Mouse (Mus musculus) heart, embryonic 14.5 days (tissue): ENCODE measurements around the gene Dus1l. TPM values are rescaled to one million over a fixed set of nuclear protein-coding genes. Genes with fewer than 3 reads are reported as not detected.
A peak's percentile ranks its signal among the peaks of the same experiment; 100 is the strongest.

Source experiments
- ATAC-seq: fragments of 200-750 bp; cut with Nextera tagmentation; 2 replicates; pipeline ENCODE4 v1.8.0; 2017; ENCODE audit warnings: low read depth, moderate TSS enrichment; ENCODE audit not compliant: insufficient number of reproducible peaks, insufficient read depth, low FRiP score
- H3K27ac ChIP-seq, 2 experiments: fragments of 200-500 bp in 1 of 2; fragments of 300-500 bp in 1 of 2; sonication (generic) in 1 of 2; replicated peaks in 1 of 2; 2 replicates each; pipeline ENCODE4 v1.5.1; 2012 to 2014; ENCODE audit warnings: low read depth in 2 of 2, low read length in 2 of 2, control low read depth in 1 of 2, mild to moderate bottlenecking in 1 of 2, mixed read lengths in 1 of 2; ENCODE audit not compliant: control insufficient read depth in 1 of 2, insufficient read depth in 1 of 2
- H3K27me3 ChIP-seq: fragments of 300-500 bp; sonication (generic); 2 replicates; pipeline ENCODE4 v1.6.1; 2014; ENCODE audit warnings: mild to moderate bottlenecking, low read length, control low read depth; ENCODE audit not compliant: control insufficient read depth, insufficient read depth
- H3K36me3 ChIP-seq: fragments of 300-500 bp; sonication (generic); 2 replicates; pipeline ENCODE4 v1.6.1; 2014; ENCODE audit warnings: mild to moderate bottlenecking, control low read depth, low read length, mixed read lengths; ENCODE audit not compliant: control insufficient read depth, insufficient read depth
- H3K4me1 ChIP-seq, 2 experiments: fragments of 200-500 bp in 1 of 2; fragments of 300-500 bp in 1 of 2; sonication (generic) in 1 of 2; 2 replicates each; pipeline ENCODE4 v1.6.1; 2012 to 2014; ENCODE audit warnings: low read length in 2 of 2, control low read depth in 1 of 2, mixed read lengths in 1 of 2; ENCODE audit not compliant: control insufficient read depth in 2 of 2, insufficient read depth in 2 of 2
- H3K4me2 ChIP-seq: fragments of 300-500 bp; sonication (generic); 2 replicates; pipeline ENCODE4 v1.6.1; 2014; ENCODE audit warnings: mild to moderate bottlenecking, low read length
- H3K4me3 ChIP-seq, 2 experiments: fragments of 200-500 bp in 1 of 2; fragments of 300-500 bp in 1 of 2; sonication (generic) in 1 of 2; 2 replicates each; pipeline ENCODE4 v1.5.1; 2012 to 2014; ENCODE audit warnings: low read length in 2 of 2, mild to moderate bottlenecking in 2 of 2, control low read depth in 1 of 2, low read depth in 1 of 2, moderate library complexity in 1 of 2; ENCODE audit not compliant: control insufficient read depth in 1 of 2, insufficient read depth in 1 of 2
- H3K9ac ChIP-seq: fragments of 300-500 bp; sonication (generic); 2 replicates; pipeline ENCODE4 v1.6.1; 2014; ENCODE audit warnings: mild to moderate bottlenecking, low read length
- H3K9me3 ChIP-seq: fragments of 300-500 bp; sonication (generic); 2 replicates; pipeline ENCODE4 v1.6.1; 2016; ENCODE audit warnings: low read length, control low read depth; ENCODE audit not compliant: control insufficient read depth
- WGBS: fragments of 180-500 bp; shearing (Covaris S2); extraction: QIAGEN DNeasy Blood & Tissue Kit; methylation state at CpG from one replicate; pipeline ENCODE4 v1.1.7; 2014; 5-methylcytosine and 5-hydroxymethylcytosine counted together
- polyA plus RNA-seq: library from polyadenylated mRNA; unstranded; fragments of >200 nt; fragmentation: Nextera tagmentation; extraction: Ambion mirVana; gene quantifications from 2 replicates; pipeline ENCODE4 v1.2.1, GENCODE M21; 2014

Dus1l gene
- polyA plus RNA-seq, 1 experiment from 2014 or later: 44.5 TPM

DNA sequence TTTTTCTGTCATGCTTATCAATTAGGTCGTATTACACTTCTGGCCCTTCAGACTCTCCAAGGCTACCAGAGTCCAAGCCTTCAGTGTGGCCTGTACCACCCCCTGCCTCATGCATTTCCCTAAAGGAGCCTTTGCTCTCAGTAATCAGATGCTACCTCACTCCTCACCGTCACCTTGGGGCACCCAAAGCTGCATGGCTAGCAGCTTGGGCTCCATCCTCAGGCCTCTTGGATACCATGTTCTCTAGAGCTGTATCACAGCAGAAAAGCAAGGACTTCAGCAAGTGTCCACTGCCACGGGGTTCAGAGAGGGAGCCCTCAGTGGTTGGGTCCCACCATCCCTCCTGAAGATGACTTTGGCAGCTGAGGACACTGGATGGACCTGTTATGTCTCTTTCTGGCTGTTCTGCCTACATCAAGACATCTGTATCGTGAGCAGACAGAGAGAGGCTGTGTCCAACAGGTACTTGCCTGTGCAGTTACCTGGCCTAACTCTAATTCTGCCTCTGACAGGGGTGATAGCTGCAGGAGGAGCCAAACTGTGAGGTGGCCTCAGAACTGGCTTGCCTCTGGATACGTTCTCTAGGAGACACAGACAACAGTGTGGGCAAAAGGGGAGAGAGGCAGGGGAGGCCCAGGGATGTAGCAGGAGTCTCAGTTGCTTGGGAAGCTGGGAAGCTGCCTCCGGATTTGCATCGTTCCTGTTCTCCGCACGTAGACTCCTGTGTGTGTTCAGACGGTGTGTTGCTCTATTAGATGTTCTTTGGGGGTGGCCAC lies 33.7 kb upstream of the Dus1l start:
- Histone ChIP-seq H3K9ac (no peak overlapping the region), H3K9me3 (no peaks in the 10 kb centered on the region), H3K36me3 (no peaks in the 10 kb centered on the region), H3K4me1 (peaks cover 17 to 22% of the 10 kb centered on the region in 2 experiments), H3K4me3 (no peak overlapping the region), H3K27ac (no peak overlapping the region), H3K27me3 (no peaks in the 10 kb centered on the region), H3K4me2 (no peak overlapping the region)
- WGBS: 84% methylated on average over 10 of the region's 10 CpGs
- ATAC-seq: no peak

DNA sequence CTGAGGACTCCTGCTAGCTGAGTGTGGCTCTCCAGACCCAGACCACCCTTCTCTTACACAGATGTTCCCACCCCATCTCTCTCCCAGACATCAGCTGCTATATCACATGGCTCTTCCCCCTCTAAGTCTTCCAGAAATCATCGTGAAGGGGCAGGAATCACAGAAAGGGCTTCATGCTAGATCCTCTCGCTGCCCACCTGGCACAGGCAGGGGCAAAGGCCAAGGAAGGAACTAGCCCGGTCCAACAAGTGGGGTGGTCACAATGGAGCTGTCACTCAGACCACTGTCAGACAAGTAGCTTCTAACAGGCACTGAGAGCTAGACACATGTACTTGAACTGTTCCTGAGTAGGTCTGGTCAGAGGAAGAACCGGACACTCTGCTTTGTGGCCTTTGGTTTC lies 32.2 kb upstream of the Dus1l start:
- H3K27me3 ChIP-seq: no peaks in the 10 kb centered on the region
- no peaks in the 10 kb centered on the region for H3K36me3 ChIP-seq
- H3K9me3 ChIP-seq: no peaks in the 10 kb centered on the region
- peaks cover 11 to 12% of the 10 kb centered on the region in 2 experiments for H3K4me1 ChIP-seq
- no peak overlapping the region for H3K4me2 ChIP-seq
- ATAC-seq: no peak
- WGBS: 68% methylated on average over 4 of the region's 4 CpGs
- no peak overlapping the region for H3K4me3 ChIP-seq
- H3K27ac ChIP-seq: no peak overlapping the region
- H3K9ac ChIP-seq: no peak overlapping the region

DNA sequence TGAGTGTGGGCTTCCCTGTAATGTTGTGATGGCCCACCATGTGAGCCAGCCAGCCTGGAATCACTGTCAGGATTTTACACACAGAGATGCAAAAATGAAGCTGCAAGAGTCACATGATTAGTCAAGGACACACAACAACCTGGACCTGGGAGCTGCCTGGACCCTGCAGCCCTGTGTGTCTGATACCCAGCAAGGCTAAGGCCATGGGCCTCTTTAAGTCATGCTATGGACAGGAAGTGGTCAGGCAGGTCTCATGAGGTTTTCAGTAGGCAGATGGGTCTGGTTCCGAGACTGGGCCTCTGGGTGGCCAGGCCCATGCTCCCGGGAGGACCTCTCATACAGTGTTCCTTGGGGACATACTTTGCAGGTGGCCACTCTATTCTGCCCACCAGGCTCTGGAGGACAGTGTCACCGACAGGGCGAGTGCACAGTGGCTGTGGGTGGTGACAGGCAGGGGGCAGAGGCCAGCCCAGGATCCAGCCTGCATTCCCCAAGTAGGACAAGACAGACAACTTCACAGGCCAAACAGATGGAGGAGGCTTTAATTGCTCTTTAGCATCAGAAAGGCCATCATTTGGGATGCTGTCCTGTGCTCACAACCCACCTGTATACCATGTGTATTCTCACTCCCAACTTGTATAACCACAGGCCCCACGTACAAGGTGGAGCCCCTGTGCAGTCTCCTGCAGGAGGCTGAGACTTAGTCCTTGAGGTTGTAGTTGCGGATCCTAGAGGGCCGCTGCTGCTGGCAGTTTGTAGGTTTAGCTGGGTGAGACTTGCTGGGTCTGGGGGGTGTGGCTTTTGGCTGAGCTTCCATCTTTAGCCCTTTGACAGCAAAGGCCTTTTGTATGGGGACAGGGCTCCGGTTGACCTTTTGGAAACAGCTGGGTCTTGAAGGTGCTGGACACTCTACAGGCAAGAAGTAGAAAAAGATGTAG lies 30.1 kb upstream of the Dus1l start:
- H3K36me3 ChIP-seq: peaks cover 8% of the 10 kb centered on the region; the same call in 1 of the 2 replicates
- WGBS: 83% methylated on average over 8 of the region's 8 CpGs
- H3K9ac ChIP-seq: no peak overlapping the region
- no peak overlapping the region for H3K4me3 ChIP-seq
- H3K27ac ChIP-seq: 0 out of 4 replicates have a peak overlapping the region, but pooled peaks of 1 of the 2 experiments have one; percentile 93
- ATAC-seq: no peak
- H3K9me3 ChIP-seq: no peaks in the 10 kb centered on the region
- H3K4me2 ChIP-seq: no peak overlapping the region
- no peaks in the 10 kb centered on the region for H3K27me3 ChIP-seq
- peaks cover 22 to 29% of the 10 kb centered on the region in 2 experiments for H3K4me1 ChIP-seq

DNA sequence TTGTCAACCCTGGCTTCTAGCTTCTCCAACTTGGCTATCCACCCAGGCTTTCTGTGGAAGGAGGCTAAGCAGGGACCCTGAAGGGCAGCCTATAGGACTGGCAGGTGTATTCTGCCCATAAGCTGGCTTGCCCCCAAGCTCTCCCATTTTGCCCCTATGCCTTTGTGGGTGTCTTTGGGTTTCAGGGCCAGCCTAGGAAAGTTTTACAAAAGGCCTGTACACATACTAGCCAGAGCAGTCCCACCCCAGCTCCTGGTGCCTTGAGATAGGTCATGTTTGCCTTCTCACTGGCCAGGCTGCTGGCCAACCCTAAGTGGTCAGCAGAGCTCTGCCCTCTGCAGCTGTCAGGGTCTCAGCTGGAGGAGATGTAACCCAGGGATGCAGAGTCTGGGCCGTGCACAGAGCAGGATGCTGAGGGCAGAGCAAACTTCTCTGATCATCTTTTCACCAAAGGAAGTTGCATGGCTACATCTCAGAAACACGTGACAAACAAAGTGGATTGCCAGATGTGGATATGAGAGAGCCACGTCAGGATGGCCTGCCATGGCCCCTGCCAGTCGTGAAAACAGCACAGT lies 29.2 kb upstream of the Dus1l start:
- ATAC-seq: no peak
- Histone ChIP-seq H3K36me3 (peaks cover 17% of the 10 kb centered on the region), H3K9ac (peak overlapping the region; percentile 87), H3K9me3 (no peaks in the 10 kb centered on the region), H3K4me3 (peak overlapping the region in 1 of 2 experiments; percentile 68; a peak in 2 of 4 replicates), H3K4me1 (peaks cover 29 to 34% of the 10 kb centered on the region in 2 experiments), H3K4me2 (peak overlapping the region; percentile 87), H3K27me3 (no peaks in the 10 kb centered on the region), H3K27ac (peak overlapping the region; percentile 93 to 94)
- 43% methylated on average over 4 of the region's 4 CpGs for WGBS

DNA sequence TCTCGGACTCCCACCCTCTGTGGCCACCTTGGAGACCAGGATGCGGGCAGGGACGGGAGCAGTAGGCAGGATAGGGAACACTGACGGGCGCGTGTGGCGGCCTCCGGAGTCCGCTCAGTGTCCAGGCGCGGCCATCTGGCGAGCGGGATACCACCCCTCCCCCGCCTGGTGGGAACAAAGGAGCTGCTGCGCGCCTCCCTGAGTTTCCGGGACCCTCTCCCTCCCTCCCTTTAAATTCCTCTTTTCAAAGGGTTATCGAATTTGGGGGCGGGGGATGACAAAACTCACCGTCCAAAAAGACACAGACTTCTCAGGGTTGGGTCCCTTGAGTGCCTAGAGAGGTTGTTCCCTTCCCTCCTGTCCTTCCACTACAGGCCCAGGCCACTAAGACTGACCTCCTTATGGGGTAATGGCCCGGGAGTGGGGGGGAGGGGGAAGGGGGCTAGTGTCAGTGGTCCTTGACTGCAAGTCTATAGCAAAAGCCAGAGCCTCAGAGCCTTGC lies 28.6 kb upstream of the Dus1l start:
- Histone ChIP-seq H3K9ac (peak overlapping the region; percentile 87), H3K9me3 (no peaks in the 10 kb centered on the region), H3K4me2 (peak overlapping the region; percentile 87), H3K4me3 (peak overlapping the region; percentile 68 to 81), H3K27me3 (no peaks in the 10 kb centered on the region), H3K27ac (peak overlapping the region; percentile 93 to 94), H3K36me3 (peaks cover 22% of the 10 kb centered on the region), H3K4me1 (peaks cover 29 to 34% of the 10 kb centered on the region in 2 experiments)
- ATAC-seq: no peak
- WGBS: 0% methylated on average over 21 of the region's 21 CpGs

DNA sequence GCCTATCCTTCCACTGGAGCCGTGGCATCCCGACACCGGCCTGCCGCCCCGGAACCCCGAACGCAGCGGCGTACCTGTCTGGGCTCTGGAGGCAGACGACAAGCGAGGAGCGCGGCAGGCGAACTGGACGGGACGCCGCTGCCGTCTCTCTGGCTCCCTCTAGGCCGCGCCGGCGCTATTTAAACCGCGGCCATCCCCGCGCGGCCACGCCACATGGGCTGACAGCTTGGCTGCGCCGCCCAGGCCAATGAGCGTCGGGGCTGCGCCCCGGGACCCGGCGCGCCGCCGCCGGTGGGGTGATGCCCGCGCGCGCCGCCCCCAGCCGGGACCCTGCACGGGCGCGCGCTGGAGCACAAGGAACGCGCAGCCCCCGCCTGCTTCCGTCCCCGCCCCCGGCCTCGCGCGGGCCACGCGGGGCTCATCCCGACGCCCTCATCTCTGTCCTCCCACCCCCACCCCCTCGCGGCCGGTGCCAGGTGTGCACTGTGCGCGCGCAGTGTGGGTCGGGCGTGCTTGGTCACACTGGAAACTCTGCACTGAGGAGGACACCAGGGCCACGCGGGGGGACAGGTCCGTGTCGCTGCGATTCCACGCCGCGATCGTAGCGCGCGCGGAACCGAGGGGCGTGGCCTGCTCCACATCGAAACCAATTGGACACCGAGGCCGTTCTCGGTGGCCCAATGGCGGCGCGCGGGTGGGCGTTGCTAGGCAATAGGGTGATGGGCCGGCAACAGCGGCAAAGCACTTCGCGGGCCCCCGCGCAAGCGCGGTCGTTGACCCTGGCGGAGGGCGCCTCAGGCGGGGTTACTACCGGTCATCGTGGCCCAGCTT lies 28.0 kb upstream of the Dus1l start, which contains the start of gene Fasn:
Fasn (minus strand) TSS at position 592 of the 831 bp plus-strand sequence.
- peaks cover 29 to 34% of the 10 kb centered on the region in 2 experiments for H3K4me1 ChIP-seq
- peak within 1 kb of the TSS; percentile 87 for H3K9ac ChIP-seq
- peak within 1 kb of the TSS; percentile 68 to 81 for H3K4me3 ChIP-seq
- peaks cover 29% of the 10 kb centered on the region for H3K36me3 ChIP-seq
- H3K27ac ChIP-seq: peak within 1 kb of the TSS; percentile 93 to 94
- peak within 1 kb of the TSS; percentile 87 for H3K4me2 ChIP-seq
- H3K9me3 ChIP-seq: no peaks in the 10 kb centered on the region
- under 1% methylated on average over 101 of the region's 109 CpGs for WGBS
- ATAC-seq: peak; percentile 88
- H3K27me3 ChIP-seq: no peaks in the 10 kb centered on the region
